Mouse (Mus musculus): ENCODE results near the gene Gramd4. TPM values are rescaled to one million over a fixed set of nuclear protein-coding genes. Genes with fewer than 3 reads are reported as not detected.

Gramd4 gene
- polyA plus RNA-seq, 1 experiment, result 36.2 TPM

- TF ChIP-seq MYOG (IDR thresholded peaks at IDR 0.05; ENCODE audit: control insufficient read depth, extremely low read depth, insufficient read length), result no peak
- TF ChIP-seq USF1 (IDR thresholded peaks at IDR 0.05; ENCODE audit: low read depth), result peak; percentile 86
- peak; percentile 26 for TF ChIP-seq CTCF (IDR thresholded peaks at IDR 0.05; ENCODE audit: control insufficient read depth, insufficient read depth, insufficient read length)
- peak; percentile 40 for TF ChIP-seq MYOD1 (IDR thresholded peaks at IDR 0.05; ENCODE audit: control insufficient read depth, insufficient read length, low read depth)
- Histone ChIP-seq H3K27me3 (ENCODE audit: control insufficient read depth, insufficient read depth, insufficient read length) (no peaks in the 10 kb centered on the region), H3K79me2 (ENCODE audit: control insufficient read depth, insufficient read depth) (peaks cover 96% of the 10 kb centered on the region), H3K4me3 (ENCODE audit: insufficient read depth, poor library complexity, severe bottlenecking) (peak overlapping the region; percentile 11), H3K79me3 (ENCODE audit: low read depth) (peaks cover 65% of the 10 kb centered on the region), H3K36me3 (ENCODE audit: control insufficient read depth, insufficient read depth) (peaks cover 15% of the 10 kb centered on the region), H3ac (ENCODE audit: control insufficient read depth, insufficient read length, low read depth) (no peak overlapping the region)
Observed at GRCm38 (mm10) chr15:86085301-86086225, 28.1 kb downstream of the Gramd4 start.

- Histone ChIP-seq H3K79me2 (ENCODE audit: control insufficient read depth, insufficient read depth) (peaks cover 96% of the 10 kb centered on the region), H3ac (ENCODE audit: control insufficient read depth, insufficient read length, low read depth) (no peak overlapping the region), H3K4me3 (ENCODE audit: insufficient read depth, poor library complexity, severe bottlenecking) (no peak overlapping the region), H3K79me3 (ENCODE audit: low read depth) (peaks cover 67% of the 10 kb centered on the region), H3K27me3 (ENCODE audit: control insufficient read depth, insufficient read depth, insufficient read length) (no peaks in the 10 kb centered on the region), H3K36me3 (ENCODE audit: control insufficient read depth, insufficient read depth) (peaks cover 15% of the 10 kb centered on the region)
- TF ChIP-seq FOSL1 (IDR thresholded peaks at IDR 0.05; ENCODE audit: insufficient read depth, low read length, poor library complexity, severe bottlenecking) (no peak), MAX (IDR thresholded peaks at IDR 0.05) (no peak), USF1 (IDR thresholded peaks at IDR 0.05; ENCODE audit: low read depth) (no peak), CTCF (IDR thresholded peaks at IDR 0.05; ENCODE audit: control insufficient read depth, insufficient read depth, insufficient read length) (no peak), CEBPB (IDR thresholded peaks at IDR 0.05; ENCODE audit: low read depth) (no peak), MYOG (IDR thresholded peaks at IDR 0.05; ENCODE audit: control insufficient read depth, extremely low read depth, insufficient read length) (no peak), MYOD1 (IDR thresholded peaks at IDR 0.05; ENCODE audit: control insufficient read depth, insufficient read length, low read depth) (no peak)
Observed at GRCm38 (mm10) chr15:86086291-86086706, 28.8 kb downstream of the Gramd4 start.

- peaks cover 26% of the 10 kb centered on the region for H3K36me3 ChIP-seq (ENCODE audit: control insufficient read depth, insufficient read depth)
- H3K79me3 ChIP-seq (ENCODE audit: low read depth), result peaks cover 70% of the 10 kb centered on the region
- H3K79me2 ChIP-seq (ENCODE audit: control insufficient read depth, insufficient read depth), result peaks cover 96% of the 10 kb centered on the region
- H3K27me3 ChIP-seq (ENCODE audit: control insufficient read depth, insufficient read depth, insufficient read length), result no peaks in the 10 kb centered on the region
- no peak overlapping the region for H3K4me3 ChIP-seq (ENCODE audit: insufficient read depth, poor library complexity, severe bottlenecking)
- no peak overlapping the region for H3ac ChIP-seq (ENCODE audit: control insufficient read depth, insufficient read length, low read depth)
- TF ChIP-seq FOSL1 (IDR thresholded peaks at IDR 0.05; ENCODE audit: insufficient read depth, low read length, poor library complexity, severe bottlenecking) (no peak), MAX (IDR thresholded peaks at IDR 0.05) (no peak), CEBPB (IDR thresholded peaks at IDR 0.05; ENCODE audit: low read depth) (no peak), USF1 (IDR thresholded peaks at IDR 0.05; ENCODE audit: low read depth) (no peak), MYOG (IDR thresholded peaks at IDR 0.05; ENCODE audit: control insufficient read depth, extremely low read depth, insufficient read length) (no peak)
Observed at GRCm38 (mm10) chr15:86087591-86088149, 30.2 kb downstream of the Gramd4 start.

GRCm38 (mm10) chr15:86088266-86088790 is 30.8 kb downstream of the Gramd4 start:
- TF ChIP-seq USF1 (IDR thresholded peaks at IDR 0.05; ENCODE audit: low read depth), result no peak
- Histone ChIP-seq H3K79me3 (ENCODE audit: low read depth) (peaks cover 70% of the 10 kb centered on the region), H3K36me3 (ENCODE audit: control insufficient read depth, insufficient read depth) (peaks cover 27% of the 10 kb centered on the region), H3K4me3 (ENCODE audit: insufficient read depth, poor library complexity, severe bottlenecking) (no peak overlapping the region), H3K27me3 (ENCODE audit: control insufficient read depth, insufficient read depth, insufficient read length) (no peaks in the 10 kb centered on the region), H3K79me2 (ENCODE audit: control insufficient read depth, insufficient read depth) (peaks cover 96% of the 10 kb centered on the region), H3ac (ENCODE audit: control insufficient read depth, insufficient read length, low read depth) (no peak overlapping the region)

GRCm38 (mm10) chr15:86089091-86089744 is 31.7 kb downstream of the Gramd4 start:
- H3K79me2 ChIP-seq (ENCODE audit: control insufficient read depth, insufficient read depth), result peaks cover 96% of the 10 kb centered on the region
- H3K27me3 ChIP-seq (ENCODE audit: control insufficient read depth, insufficient read depth, insufficient read length), result no peaks in the 10 kb centered on the region
- no peak overlapping the region for H3ac ChIP-seq (ENCODE audit: control insufficient read depth, insufficient read length, low read depth)
- H3K79me3 ChIP-seq (ENCODE audit: low read depth), result peaks cover 71% of the 10 kb centered on the region
- TF ChIP-seq CTCF (IDR thresholded peaks at IDR 0.05; ENCODE audit: control insufficient read depth, insufficient read depth, insufficient read length), result no peak
- TF ChIP-seq FOSL1 (IDR thresholded peaks at IDR 0.05; ENCODE audit: insufficient read depth, low read length, poor library complexity, severe bottlenecking), result no peak
- no peak for TF ChIP-seq USF1 (IDR thresholded peaks at IDR 0.05; ENCODE audit: low read depth)
- TF ChIP-seq CEBPB (IDR thresholded peaks at IDR 0.05; ENCODE audit: low read depth), result no peak
- no peak for TF ChIP-seq MAX (IDR thresholded peaks at IDR 0.05)
- no peak for TF ChIP-seq MYOD1 (IDR thresholded peaks at IDR 0.05; ENCODE audit: control insufficient read depth, insufficient read length, low read depth)
- TF ChIP-seq MYOG (IDR thresholded peaks at IDR 0.05; ENCODE audit: control insufficient read depth, extremely low read depth, insufficient read length), result no peak
- no peak overlapping the region for H3K4me3 ChIP-seq (ENCODE audit: insufficient read depth, poor library complexity, severe bottlenecking)
- H3K36me3 ChIP-seq (ENCODE audit: control insufficient read depth, insufficient read depth), result peaks cover 32% of the 10 kb centered on the region
